Mouse (Mus musculus): ENCODE data around the gene Hat1. TPM values are rescaled to one million over a fixed set of nuclear protein-coding genes. Genes with fewer than 3 reads are reported as not detected.

Hat1 gene
- polyA plus RNA-seq, 1 experiment from 2014 or later = 56.0 TPM

DNA sequence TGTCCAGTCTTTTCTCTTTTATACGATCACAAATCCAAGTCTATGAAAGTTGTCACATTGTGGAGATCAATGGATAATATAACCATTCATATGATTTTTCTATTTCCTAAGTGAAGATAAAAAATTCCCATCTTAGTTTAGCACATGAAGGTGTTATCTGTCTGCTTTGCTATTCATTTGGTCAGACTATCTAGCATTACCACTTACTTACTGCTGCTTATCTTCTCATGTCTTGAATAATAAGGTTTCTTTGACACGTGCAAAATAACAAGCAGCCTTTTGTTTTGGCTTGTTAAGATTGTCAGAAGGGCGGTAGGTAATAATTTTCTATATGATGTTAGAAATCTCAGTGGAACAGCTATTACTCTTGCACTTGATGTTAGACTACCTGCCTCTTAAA is 30.6 kb downstream of the Hat1 start:
- WGBS (ENCODE audit: missing documents) = 90% methylated on average over 3 of the region's 3 CpGs
- peaks cover 21% of the 10 kb centered on the region for H3K36me3 ChIP-seq (ENCODE audit: inconsistent target)
- H3K4me3 ChIP-seq (ENCODE audit: inconsistent target) = no peak overlapping the region
- H3K79me2 ChIP-seq (ENCODE audit: inconsistent target) = no peaks in the 10 kb centered on the region
- H3K27ac ChIP-seq = no peak overlapping the region

DNA sequence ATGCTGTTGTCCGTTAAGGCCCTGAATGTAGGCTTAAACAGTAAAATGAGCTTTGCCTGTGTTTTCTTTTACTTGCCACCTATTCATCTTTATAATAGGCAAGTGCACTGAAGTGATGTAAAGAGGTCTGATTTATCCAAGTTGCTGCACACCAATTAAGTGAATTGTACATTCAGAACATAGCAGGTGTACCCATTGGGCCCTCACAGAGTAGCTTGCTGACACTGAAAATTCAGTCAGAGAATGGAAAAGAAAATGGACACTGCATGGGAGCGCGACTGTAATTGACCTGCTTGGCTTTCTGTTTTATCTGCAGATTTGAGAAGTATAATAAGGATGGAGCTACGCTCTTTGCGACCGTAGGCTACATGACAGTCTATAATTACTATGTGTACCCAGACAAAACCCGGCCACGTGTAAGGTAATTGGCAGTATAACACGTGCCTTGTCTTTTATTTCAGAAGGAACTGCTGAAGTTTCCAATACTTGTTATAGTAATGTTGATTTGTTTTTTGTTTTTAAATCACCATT is 32.2 kb downstream of the Hat1 start:
- no peaks in the 10 kb centered on the region for H3K79me2 ChIP-seq (ENCODE audit: inconsistent target)
- H3K4me3 ChIP-seq (ENCODE audit: inconsistent target) = no peak overlapping the region
- no peak overlapping the region for H3K27ac ChIP-seq
- peaks cover 25% of the 10 kb centered on the region for H3K36me3 ChIP-seq (ENCODE audit: inconsistent target)
- 93% methylated on average over 9 of the region's 9 CpGs for WGBS (ENCODE audit: missing documents)

DNA sequence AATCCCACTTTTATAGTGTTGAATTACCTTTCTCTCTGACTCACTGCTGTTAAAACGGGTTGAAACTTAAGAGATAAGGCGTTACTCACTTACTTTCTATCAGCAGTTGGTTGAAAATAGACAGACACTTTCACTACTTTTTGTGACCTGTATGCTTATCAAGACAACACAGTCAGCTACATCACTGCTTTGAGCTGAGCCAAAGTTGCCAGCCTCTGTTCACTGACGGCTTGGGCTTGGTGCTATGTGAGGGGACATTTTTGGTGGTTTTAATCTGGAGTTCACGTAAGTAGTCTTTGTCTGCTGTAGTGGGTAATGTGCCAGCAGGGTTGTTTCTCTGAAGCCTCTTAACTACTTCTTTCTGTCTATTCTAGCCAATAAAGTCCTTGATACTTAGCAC is 35.8 kb downstream of the Hat1 start:
- no peaks in the 10 kb centered on the region for H3K79me2 ChIP-seq (ENCODE audit: inconsistent target)
- H3K36me3 ChIP-seq (ENCODE audit: inconsistent target) = peaks cover 29% of the 10 kb centered on the region

DNA sequence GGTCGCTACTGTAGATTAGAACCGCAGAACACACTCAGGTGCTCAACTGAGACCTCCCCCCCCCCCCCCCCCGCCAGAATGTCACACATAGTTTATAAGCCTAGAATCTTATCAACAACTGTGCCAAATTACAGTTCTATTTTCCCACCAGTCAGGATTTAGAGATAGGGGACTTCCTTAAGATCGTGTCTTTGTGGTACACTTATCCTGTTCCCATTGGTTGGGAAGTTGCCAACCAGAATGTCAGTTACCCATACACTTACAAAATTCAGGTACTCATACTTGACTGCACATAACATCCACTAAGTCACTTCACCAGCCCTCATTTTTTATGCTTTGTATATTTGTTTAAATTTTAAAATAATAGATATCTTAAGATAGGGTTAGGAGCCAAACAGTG is 46.7 kb downstream of the Hat1 start:
- 83% methylated on average over 3 of the region's 4 CpGs for WGBS (ENCODE audit: missing documents)
- Histone ChIP-seq H3K79me2 (ENCODE audit: inconsistent target) (no peaks in the 10 kb centered on the region), H3K36me3 (ENCODE audit: inconsistent target) (peaks cover 2% of the 10 kb centered on the region; the same call in 1 of the 2 replicates), H3K4me3 (ENCODE audit: inconsistent target) (no peak overlapping the region), H3K27ac (no peak overlapping the region)

More for the DNA sequence above, 35.8 kb downstream of the Hat1 start:
- H3K4me3 ChIP-seq (ENCODE audit: inconsistent target) = no peak overlapping the region
- WGBS (ENCODE audit: missing documents) = 98% methylated on average over 4 of the region's 4 CpGs
- no peak overlapping the region for H3K27ac ChIP-seq

DNA sequence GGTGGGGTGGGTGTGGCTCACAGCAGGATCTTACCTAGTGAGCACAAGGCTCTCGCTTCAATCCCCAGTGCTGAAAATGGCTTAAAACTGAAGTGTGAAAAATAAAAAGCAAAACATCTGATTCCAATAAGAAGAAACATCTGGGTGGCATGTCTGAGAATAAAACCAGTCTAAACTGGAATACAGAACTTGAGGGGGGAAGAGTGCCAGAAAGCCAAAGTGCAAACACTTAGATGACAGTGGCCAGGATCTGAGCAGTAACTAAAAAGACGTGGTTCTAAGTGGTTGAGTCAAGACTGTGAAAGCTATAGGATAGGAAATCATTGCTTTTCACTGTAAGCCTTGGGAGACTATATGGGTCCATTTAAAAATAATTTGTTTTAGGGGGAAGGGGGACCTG is 54.6 kb downstream of the Hat1 start:
- Histone ChIP-seq H3K27ac (no peak overlapping the region), H3K79me2 (ENCODE audit: inconsistent target) (no peaks in the 10 kb centered on the region), H3K4me3 (ENCODE audit: inconsistent target) (no peak overlapping the region), H3K36me3 (ENCODE audit: inconsistent target) (peaks cover 10% of the 10 kb centered on the region; the same call in 1 of the 2 replicates)
- WGBS (ENCODE audit: missing documents) = 83% methylated on average over 2 of the region's 2 CpGs

DNA sequence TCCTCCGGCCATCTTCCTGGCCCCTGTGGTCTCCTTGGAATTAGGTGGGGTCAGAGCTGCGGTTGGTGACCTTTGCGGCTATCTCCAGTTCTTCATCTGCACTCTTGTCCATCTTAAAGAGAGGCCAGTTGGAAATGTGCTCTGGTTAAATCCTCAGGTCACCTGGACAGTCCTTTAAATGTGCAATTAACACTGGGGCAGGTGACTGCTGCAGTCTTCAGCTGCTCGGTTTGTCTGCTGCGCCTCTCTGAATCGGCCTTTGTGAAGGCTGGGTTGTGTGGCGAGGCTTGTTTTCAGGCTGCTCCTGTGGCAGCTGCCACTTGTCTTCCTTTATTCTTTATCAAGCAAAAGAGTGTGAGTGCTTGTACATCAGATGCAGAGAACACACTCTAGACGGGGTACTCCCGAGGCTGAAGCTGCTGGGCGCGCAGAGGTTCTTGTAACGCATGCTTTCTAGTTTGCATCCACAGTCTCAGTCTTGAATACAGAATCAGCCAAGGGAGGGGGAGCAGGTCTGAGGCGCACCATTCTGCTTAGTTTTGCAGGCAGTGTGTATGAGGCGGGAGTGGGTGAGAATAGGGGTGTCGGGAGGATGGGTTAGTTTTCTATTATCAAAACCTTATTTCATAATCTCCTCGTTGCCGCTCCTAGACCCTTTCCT is 56.9 kb downstream of the Hat1 start:
- no peak overlapping the region for H3K27ac ChIP-seq
- peaks cover 6% of the 10 kb centered on the region; the same call in 1 of the 2 replicates for H3K36me3 ChIP-seq (ENCODE audit: inconsistent target)
- H3K4me3 ChIP-seq (ENCODE audit: inconsistent target) = no peak overlapping the region
- no peaks in the 10 kb centered on the region for H3K79me2 ChIP-seq (ENCODE audit: inconsistent target)
- WGBS (ENCODE audit: missing documents) = 77% methylated on average over 17 of the region's 17 CpGs

DNA sequence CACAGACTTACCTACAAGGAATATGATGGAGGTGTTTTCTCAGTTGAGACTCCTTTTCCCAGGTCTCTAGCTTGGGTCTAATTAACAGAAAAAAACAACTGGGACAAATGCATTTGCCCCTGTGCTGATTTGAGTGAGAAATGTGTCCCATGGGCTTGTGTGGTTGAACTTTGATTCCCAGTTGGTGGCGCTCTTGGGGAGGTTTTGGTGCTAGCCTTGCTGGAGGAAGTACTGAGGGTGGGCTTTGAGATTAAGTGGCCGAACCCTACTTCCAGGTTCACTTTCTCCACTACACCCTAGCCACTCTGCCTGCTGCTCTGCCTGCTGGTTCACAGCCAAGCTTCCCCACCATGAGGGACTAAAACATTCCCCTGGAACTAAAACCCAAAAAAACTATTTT is 60.8 kb downstream of the Hat1 start:
- H3K27ac ChIP-seq = no peak overlapping the region
- 26% methylated on average over 2 of the region's 2 CpGs for WGBS (ENCODE audit: missing documents)
- H3K79me2 ChIP-seq (ENCODE audit: inconsistent target) = no peaks in the 10 kb centered on the region
- H3K36me3 ChIP-seq (ENCODE audit: inconsistent target) = no peaks in the 10 kb centered on the region
- no peak overlapping the region for H3K4me3 ChIP-seq (ENCODE audit: inconsistent target)

DNA sequence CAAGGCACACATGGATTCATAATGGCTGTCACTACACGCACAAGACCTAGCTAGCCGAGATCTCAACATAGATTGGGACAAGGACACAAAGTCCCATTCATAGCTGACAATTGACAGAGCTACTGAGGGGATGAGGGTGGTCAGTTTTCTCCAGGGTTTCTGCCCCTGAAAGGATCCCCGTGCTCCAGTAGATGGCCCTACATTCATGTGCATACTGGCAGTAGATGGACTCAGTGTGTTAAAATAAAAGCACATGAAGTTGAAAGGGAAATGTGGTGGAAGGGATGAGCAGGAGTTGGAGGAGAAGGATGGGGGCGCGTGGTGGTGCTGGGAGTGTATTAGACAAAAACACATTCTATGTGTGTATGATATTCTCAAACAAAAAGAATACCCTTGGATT is 63.0 kb downstream of the Hat1 start:
- Histone ChIP-seq H3K79me2 (ENCODE audit: inconsistent target) (no peaks in the 10 kb centered on the region), H3K36me3 (ENCODE audit: inconsistent target) (no peaks in the 10 kb centered on the region), H3K4me3 (ENCODE audit: inconsistent target) (no peak overlapping the region), H3K27ac (no peak overlapping the region)
- WGBS (ENCODE audit: missing documents) = 67% methylated on average over 4 of the region's 5 CpGs

DNA sequence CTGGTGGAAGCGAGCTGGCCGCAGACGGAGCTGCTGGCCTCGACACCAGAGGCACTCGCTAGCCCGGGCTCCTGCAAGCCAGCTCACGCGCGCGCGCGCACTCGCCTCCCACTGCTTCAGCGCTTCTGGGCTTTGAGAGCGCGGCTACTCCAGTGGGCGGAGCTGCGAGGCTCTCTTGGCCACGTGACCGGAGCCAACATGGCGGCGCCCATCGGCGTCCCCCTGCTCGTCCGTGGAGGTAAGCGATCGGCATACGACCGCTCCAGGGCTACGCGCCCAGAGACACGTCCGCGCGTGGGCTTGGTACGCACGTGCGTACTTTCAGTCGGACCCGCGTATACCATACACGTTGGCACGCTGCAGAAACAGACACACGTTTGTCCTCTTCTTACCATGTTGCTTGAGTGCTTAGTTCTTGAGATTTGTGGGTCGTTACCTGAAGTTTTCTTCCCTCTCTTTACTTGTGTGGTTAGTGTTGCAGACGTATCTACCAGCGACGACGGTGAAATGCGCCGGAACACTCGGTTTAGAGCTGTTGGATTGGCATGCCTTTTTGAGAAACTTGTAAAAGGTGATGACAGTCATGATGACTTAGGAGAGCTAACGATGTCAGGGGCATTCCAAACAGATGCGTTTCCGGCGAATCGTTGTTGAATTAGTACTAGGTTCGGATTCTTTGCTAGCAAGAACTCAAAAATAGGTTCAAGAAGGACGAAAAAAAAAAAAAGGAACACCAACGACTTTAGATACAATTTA is 64.6 kb downstream of the Hat1 start, which contains the start of gene Metap1d:
TSS of gene Metap1d (plus strand) at position 116 of the 756 bp plus-strand sequence.
- peak within 1 kb of the TSS; percentile 28 for H3K27ac ChIP-seq
- no peaks in the 10 kb centered on the region for H3K36me3 ChIP-seq (ENCODE audit: inconsistent target)
- no peaks in the 10 kb centered on the region for H3K79me2 ChIP-seq (ENCODE audit: inconsistent target)
- under 1% methylated on average over 61 of the region's 61 CpGs for WGBS (ENCODE audit: missing documents)
- H3K4me3 ChIP-seq (ENCODE audit: inconsistent target) = peak within 1 kb of the TSS; percentile 41

DNA sequence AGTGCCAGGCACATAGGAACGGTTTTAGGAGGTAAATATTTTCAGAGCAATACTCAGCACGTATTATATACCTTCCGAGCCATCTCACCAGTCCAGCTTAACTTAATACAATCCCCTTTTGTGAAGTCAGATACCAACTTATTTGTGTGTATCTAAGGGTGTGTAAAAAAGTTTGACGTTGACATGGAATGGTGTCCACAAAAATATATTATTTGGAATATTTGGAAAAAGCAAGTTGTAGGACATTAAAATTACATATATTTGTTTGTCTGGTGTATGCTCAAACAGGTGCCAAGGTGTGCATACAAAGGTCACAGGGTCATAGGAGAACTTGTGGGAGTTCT is 65.1 kb downstream of the Hat1 start:
- no peak overlapping the region; the same call in 1 of the 2 replicates for H3K27ac ChIP-seq
- WGBS (ENCODE audit: missing documents) = 30% methylated on average over 4 of the region's 4 CpGs
- no peaks in the 10 kb centered on the region for H3K79me2 ChIP-seq (ENCODE audit: inconsistent target)
- peak overlapping the region; percentile 41 for H3K4me3 ChIP-seq (ENCODE audit: inconsistent target)
- H3K36me3 ChIP-seq (ENCODE audit: inconsistent target) = no peaks in the 10 kb centered on the region

DNA sequence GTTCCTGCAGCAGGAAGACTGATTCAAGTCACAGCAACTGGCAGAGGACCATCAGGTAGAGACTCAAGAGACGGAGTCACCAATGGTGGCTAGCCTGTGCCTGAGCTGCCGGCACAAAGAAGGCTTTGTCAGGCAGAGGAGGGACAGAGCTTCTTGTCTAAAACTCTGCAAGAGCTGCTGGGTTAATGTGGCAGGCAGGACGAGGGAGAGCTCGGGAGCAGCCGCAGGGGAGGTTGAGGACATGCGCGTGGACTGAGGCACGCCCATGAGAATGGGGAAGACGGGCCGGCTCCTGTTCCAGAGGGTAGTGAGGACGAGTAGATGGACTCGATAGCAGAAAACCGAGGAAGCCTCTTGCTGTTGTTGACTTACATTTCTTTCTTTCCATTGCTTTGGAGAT is 69.9 kb downstream of the Hat1 start:
- Histone ChIP-seq H3K27ac (no peak overlapping the region), H3K36me3 (ENCODE audit: inconsistent target) (no peaks in the 10 kb centered on the region), H3K4me3 (ENCODE audit: inconsistent target) (no peak overlapping the region), H3K79me2 (ENCODE audit: inconsistent target) (no peaks in the 10 kb centered on the region)
- WGBS (ENCODE audit: missing documents) = 92% methylated on average over 12 of the region's 13 CpGs

DNA sequence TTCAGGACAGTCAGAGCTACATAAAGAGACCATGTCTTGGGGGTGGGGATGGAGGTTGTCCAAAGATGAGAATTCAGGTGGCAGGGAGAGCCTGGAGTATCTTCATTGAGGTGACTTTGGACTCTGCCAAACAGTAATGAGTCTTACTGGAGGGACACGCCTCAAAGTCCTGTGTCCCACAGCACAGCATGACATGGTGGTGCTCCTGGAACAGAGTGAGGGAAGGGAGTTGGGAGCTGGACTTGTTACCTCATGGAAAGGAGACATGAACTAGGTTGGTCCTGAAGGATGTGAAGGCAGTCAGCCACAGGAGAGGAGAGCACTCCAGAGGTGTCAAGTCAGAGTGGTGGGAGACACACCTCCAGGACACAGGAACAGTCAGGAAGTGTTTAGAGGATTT is 70.9 kb downstream of the Hat1 start:
- no peak overlapping the region for H3K27ac ChIP-seq
- 84% methylated on average over 1 of the region's 1 CpGs for WGBS (ENCODE audit: missing documents)
- no peaks in the 10 kb centered on the region for H3K36me3 ChIP-seq (ENCODE audit: inconsistent target)
- H3K4me3 ChIP-seq (ENCODE audit: inconsistent target) = no peak overlapping the region
- H3K79me2 ChIP-seq (ENCODE audit: inconsistent target) = no peaks in the 10 kb centered on the region

DNA sequence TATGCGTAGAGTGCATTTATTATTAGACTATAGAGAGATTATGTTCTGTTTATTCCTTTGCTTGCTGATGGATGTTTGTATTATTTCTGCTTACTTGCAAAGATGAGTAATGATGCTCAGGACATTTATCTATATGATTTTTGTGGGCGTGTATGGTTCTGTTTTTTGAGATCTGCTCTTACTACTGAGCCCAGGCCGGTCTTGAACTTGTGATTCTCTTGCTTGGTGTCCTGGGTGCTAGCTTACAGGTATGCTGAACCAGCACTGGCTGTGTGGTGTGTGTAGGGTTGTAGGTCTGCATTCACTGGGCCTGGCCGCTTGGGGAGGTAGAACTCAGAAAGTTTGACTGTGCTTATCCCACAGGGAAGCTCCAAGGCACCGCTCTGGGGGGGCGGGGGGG is 72.4 kb downstream of the Hat1 start:
- no peaks in the 10 kb centered on the region for H3K36me3 ChIP-seq (ENCODE audit: inconsistent target)
- WGBS (ENCODE audit: missing documents) = 90% methylated on average over 5 of the region's 6 CpGs
- H3K79me2 ChIP-seq (ENCODE audit: inconsistent target) = no peaks in the 10 kb centered on the region
- H3K4me3 ChIP-seq (ENCODE audit: inconsistent target) = no peak overlapping the region
- H3K27ac ChIP-seq = no peak overlapping the region

DNA sequence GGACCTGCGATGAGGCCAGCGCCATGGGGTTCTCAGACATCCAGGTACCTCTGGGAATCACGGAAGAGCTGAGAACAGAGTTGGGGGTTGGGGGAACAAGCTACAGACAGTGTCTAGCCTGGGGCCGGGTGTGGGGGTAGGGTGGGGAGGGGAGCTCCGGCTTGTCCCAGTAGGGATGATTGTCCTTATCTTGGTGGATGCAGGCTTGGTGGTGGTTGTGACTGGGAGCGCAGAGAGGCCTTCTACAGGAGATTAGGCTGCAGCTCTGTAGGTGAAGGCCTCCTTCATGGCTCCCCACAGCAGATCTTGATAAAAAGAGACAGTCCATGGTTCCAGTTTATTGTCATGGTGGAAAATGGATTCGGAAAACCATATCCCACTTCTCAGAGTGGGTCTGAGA is 72.8 kb downstream of the Hat1 start:
- Histone ChIP-seq H3K79me2 (ENCODE audit: inconsistent target) (no peaks in the 10 kb centered on the region), H3K4me3 (ENCODE audit: inconsistent target) (no peak overlapping the region), H3K36me3 (ENCODE audit: inconsistent target) (no peaks in the 10 kb centered on the region), H3K27ac (no peak overlapping the region)
- WGBS (ENCODE audit: missing documents) = 92% methylated on average over 7 of the region's 7 CpGs

DNA sequence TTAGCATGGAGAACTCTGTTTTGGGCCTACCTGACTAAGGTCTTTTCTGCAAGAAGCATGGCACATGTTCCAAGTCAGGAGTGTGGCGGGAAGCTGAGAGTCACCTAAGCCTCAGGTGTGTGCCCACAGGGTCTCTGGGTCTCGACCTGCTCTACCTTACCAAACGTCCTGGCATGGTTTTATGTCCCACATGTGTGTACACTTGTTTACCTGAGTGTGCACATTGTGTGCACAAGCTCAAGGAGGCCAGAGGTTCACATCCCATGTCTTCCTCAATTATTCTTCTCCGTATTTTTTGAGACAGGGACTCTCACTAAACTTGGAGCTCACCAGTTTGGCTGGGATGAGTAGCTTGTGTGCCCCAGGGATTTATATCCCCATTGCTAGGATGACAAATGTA is 73.3 kb downstream of the Hat1 start:
- 89% methylated on average over 4 of the region's 4 CpGs for WGBS (ENCODE audit: missing documents)
- H3K27ac ChIP-seq = no peak overlapping the region
- H3K79me2 ChIP-seq (ENCODE audit: inconsistent target) = no peaks in the 10 kb centered on the region
- no peak overlapping the region for H3K4me3 ChIP-seq (ENCODE audit: inconsistent target)
- no peaks in the 10 kb centered on the region for H3K36me3 ChIP-seq (ENCODE audit: inconsistent target)
